Mouse (Mus musculus) lung, adult 2 months (tissue): ENCODE data around the gene 2610528A11Rik.

Experiments
- CTCF ChIP-seq: fragments of 200-500 bp; IDR thresholded peaks from 2 replicates; pipeline ENCODE4 v1.5.1; 2011; ENCODE audit warnings: mild to moderate bottlenecking, low read length, control low read depth; ENCODE audit not compliant: insufficient read depth
- POLR2A ChIP-seq: fragments of 200-500 bp; IDR thresholded peaks from 2 replicates; pipeline ENCODE4 v1.6.1; 2011; ENCODE audit warnings: low read depth, mild to moderate bottlenecking, control low read depth, low read length, borderline replicate concordance; ENCODE audit errors: extremely low read depth

GRCm38 (mm10) chr14:37102484-37102883 lies 11.3 kb downstream of the 2610528A11Rik start:
- TF ChIP-seq POLR2A (no peak), CTCF (no peak)
